Mouse (Mus musculus): ENCODE measurements around the gene Samd4b.

- peak; percentile 50 for TF ChIP-seq CTCF (IDR thresholded peaks at IDR 0.05; ENCODE audit: low read depth)
- TF ChIP-seq EP300 (IDR thresholded peaks at IDR 0.05; ENCODE audit: low read depth): no peak
These were observed 199.9 kb downstream of the Samd4b start for GRCm38 (mm10) chr7:28398000-28398399.

Measured in heart, postnatal 0 days (tissue).